Mouse (Mus musculus) erythroid progenitor cell, adult 5-6 weeks (primary cell): ENCODE results near the gene Xpo5. TPM values are rescaled to one million over a fixed set of nuclear protein-coding genes. Genes with fewer than 3 reads are reported as not detected.

Experiments
- ATAC-seq: replicated peaks from 2 replicates; pipeline ENCODE4 v1.8.0; 2016; ENCODE audit warnings: moderate number of reproducible peaks, mild to moderate bottlenecking, moderate TSS enrichment, inconsistent platforms; ENCODE audit not compliant: poor library complexity, low FRiP score, severe bottlenecking
- total RNA-seq, 2 experiments: library from RNA; stranded (forward) in 1 of 2; stranded (reverse) in 1 of 2; fragments of 150-400 nt in 1 of 2; fragments of 186-747, 209-891 nt in 1 of 2; gene quantifications; 2 replicates each; pipeline versions ENCODE4 v1.2.3 to v1.2.4; 2015 to 2017; ENCODE audit warnings: low replicate concordance in 2 of 2

Gene Xpo5
- total RNA-seq (2015; ENCODE audit: low replicate concordance) = 26.8 and 35.0 TPM in 2 replicates
- total RNA-seq (2017; ENCODE audit: low replicate concordance) = 26.6 and 32.0 TPM in 2 replicates

- ATAC-seq = peak; percentile 90
These were observed at the start of gene Xpo5, which contains the start of gene Polh for GRCm38 (mm10) chr17:46202421-46203071. Xpo5 (plus strand) TSS chr17:46202782. Polh (minus strand) TSS chr17:46202645.

GRCm38 (mm10) chr17:46152847-46153782 lies 49.5 kb upstream of the Xpo5 start, which contains the start of gene Mad2l1bp:
Mad2l1bp (minus strand) TSS chr17:46153553.
- ATAC-seq = peak; percentile 90

DNA sequence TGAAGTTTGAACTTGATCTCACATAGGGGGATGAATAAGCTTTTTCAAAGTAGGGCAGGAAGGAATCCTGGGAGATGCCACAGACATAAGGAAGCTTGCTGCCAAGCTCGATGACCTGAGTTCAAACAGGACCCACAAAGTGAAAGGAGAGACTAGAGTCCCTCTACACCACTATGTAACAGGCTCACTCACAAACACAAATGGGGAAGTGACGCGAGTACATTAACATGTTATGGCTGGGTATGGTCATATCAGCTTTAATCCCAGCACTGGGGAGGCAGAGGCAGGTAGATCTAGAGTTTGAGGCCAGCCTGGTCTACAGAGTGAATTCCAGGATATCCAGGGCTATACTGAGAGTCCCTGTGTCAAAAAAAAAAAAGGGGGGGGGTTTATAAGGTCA lies 48.2 kb upstream of the Xpo5 start:
- ATAC-seq = no peak

DNA sequence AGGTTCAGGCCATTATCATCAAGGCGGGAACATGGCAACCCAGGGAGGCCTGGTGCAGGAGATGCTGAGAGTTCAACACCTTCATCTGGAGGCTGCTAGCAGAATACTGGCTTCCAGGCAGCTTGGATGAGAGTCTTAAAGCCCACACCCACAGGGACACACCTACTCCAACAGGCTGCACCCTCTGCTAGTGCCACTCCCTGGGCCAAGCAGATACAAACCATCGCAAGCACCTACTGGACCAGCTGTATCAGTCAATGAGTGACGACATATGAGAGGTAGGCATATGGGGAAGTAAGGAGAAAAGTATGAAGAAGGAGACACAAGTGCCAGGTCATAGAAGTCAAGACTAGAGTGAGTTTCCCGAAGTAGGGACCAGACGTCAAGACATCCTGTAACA lies 45.9 kb upstream of the Xpo5 start:
- peak; percentile 54 for ATAC-seq

DNA sequence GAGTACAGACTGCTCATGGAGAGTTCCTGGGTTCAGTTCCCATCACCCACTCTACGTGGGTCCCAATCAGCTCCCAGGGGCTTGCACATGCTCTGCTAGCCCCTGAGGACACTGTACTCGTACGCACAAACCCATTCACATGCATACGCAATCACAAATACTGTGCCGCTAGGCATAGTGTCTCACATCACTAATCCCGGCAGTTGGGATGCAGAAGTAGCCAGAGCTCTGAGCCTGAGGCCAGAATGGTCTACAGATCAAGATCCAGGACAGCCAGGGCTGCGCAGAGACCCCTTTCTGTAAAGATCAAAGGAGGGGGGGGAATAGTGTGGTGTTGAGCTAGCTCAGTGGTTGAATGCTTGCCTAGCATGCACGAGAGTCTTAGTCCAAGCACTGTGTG lies 45.5 kb upstream of the Xpo5 start:
- ATAC-seq = no peak

GRCm38 (mm10) chr17:46159236-46159635 lies 43.3 kb upstream of the Xpo5 start:
- ATAC-seq = peak; percentile 59

- peak; percentile 68 for ATAC-seq
These were observed 42.4 kb upstream of the Xpo5 start for GRCm38 (mm10) chr17:46160090-46160662.

- ATAC-seq = peak; percentile 71
These were observed 41.9 kb upstream of the Xpo5 start, which contains the start of gene Gtpbp2 for GRCm38 (mm10) chr17:46160686-46161085. Gtpbp2 (plus strand) TSS chr17:46161032.

DNA sequence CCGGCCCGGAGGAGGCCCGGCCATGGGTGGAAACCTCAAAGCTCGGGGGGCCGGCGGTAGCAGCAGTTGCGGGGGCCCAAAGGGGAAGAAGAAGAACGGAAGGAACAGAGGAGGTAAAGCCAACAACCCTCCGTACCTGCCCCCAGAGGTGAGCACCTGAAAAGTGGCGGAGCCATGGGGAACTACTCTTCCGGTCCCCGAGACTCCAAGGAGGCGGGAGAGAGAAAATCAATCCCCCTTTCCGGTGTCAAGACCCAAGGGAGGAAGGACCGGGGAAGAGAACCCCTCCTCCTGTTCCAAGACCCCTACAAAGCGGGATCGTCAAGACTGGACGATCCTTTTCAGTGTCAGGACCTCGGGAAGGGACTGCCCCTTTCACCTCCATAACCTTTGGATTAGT lies 41.4 kb upstream of the Xpo5 start:
- no peak for ATAC-seq

- ATAC-seq = no peak
These were observed 40.9 kb upstream of the Xpo5 start for GRCm38 (mm10) chr17:46161710-46162109.

DNA sequence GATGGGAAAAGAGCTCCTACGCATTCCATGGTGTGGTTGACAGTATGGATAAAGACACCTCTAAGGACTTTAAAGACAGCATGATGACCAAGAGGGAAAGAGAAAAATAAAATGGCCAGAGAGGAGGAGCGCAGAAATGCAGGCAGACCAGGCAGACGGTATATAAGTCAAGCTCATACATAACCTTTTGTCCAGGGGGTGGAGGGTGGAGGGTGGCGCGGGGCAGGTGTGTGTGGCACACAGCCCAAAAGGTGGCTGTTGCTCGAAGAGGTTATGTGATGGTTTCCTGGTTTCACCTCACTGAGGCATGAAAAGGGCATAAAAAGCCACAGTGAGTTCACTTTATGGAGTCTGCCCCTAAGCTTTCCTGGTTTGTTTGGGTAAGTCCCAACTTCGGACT lies 40.0 kb upstream of the Xpo5 start:
- no peak for ATAC-seq

DNA sequence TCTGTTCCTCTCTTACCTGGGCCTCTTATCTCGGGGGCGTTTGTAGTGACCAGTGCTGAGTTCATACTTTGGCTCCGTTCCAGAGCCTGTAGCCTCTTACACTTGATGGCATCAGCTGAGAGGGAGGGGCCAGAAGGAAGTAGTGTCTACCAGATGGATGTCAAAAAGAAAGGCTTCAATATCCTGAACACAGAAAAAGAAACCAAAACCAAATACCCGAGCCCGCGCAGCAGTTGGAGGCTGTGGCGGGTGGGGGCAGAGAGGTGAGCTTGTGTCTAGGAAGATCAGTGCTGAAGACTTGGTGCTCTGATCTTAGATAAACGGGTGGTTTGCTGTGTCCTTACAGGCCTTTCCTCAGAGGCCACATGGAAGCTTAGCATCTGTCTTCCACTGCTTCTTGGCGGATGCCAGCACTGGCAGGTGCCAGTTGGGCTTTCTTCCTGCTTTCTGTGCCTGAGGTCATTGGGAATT lies 39.6 kb upstream of the Xpo5 start:
- 0 out of 2 replicates have a peak, but pooled peaks have one; percentile 6 for ATAC-seq

DNA sequence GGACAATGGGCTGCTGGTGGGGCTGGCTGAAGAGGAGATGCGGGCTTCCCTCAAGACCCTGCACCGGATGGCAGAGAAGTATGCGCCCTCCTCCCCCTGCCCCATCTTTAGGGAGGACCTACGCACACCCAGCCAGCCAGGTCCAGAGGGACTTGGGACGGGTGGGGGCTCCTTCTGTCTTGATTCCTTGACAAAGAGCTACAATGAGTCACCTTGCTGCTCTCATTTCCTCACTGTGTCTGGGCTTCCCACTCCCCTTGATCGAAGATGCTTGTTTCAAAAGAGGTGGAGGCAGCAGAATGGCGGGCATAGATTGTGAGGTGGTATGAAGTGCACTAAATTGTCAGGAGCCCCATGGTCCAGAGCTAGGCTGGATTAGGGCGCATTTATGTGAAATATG lies 38.3 kb upstream of the Xpo5 start:
- ATAC-seq = no peak

- no peak for ATAC-seq
These were observed 37.8 kb upstream of the Xpo5 start for GRCm38 (mm10) chr17:46164791-46165190.

- no peak for ATAC-seq
These were observed 37.1 kb upstream of the Xpo5 start for GRCm38 (mm10) chr17:46165460-46165859.

- ATAC-seq = no peak
These were observed 36.3 kb upstream of the Xpo5 start for GRCm38 (mm10) chr17:46166270-46166669.

DNA sequence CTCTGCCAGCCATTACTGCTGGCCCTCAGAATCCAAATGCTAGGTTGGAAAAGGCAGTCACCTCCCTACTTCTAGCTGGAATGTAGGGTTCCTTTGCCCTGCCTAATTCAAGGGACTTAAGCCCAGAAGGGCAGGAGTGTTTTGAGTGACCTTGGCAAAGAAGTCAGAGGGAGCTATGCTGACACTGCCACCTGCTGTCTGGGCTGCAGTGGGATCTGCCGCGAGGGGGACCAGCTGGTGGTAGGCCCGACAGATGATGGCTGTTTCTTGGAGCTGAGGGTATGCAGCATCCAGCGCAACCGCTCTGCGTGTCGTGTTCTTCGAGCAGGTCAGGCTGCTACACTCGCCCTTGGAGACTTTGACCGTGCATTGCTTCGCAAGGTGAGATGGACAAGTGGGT lies 35.6 kb upstream of the Xpo5 start:
- no peak for ATAC-seq

DNA sequence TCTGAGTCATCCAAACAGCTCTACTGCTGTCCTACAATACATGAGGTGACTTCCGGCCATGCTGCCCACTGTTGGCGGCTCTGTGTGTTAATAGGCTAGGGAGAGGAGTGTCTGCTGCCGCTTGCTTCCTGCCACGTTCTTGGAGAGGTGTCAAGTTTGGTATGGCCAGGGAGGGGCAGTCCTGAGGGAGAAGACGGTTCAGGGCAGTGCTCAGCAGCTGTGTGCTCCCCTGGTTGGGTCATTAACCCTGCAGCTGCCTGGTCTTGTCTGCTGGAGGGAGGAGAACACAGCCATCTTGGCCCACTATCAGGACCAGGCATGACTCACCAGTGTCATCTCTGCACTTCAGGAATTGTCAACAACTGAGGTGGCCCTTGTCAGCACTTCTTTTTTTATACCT lies 34.3 kb upstream of the Xpo5 start:
- ATAC-seq = no peak; the same call in 1 of the 2 replicates

DNA sequence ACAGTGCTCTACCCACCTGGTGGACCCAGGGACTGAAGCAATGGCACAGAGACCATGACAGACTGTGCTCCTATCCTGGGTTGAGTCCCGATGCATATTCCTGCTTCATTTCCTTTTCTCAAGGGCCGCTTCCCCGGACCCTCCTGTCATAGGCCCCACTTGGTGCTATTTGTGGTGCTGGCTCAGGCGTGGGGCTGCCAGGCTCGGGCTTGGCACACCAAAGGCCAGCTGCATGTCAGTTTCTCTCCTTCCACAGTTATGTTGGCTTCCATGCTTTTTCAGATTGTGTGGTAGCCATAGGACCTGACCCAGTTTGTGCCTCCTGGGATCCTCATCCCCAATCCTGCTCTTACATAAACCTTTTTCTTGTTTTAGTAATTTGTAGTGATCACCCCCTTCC lies 33.8 kb upstream of the Xpo5 start:
- ATAC-seq = no peak

GRCm38 (mm10) chr17:46170538-46170937 lies 32.0 kb upstream of the Xpo5 start:
- peak; percentile 68 for ATAC-seq
